ENCODE assay signal across 12 mouse cellular contexts in genomic region chr11:74611437-74611836, GRCm38 (mm10). TPM values are rescaled to one million over a fixed set of nuclear protein-coding genes. Genes with fewer than 3 reads are reported as not detected.
DNase-seq lines count a peak whose midpoint lies in the region; ATAC-seq and TF ChIP-seq lines count a peak whose summit lies in the region.
"Had no signal": no experiment of that assay in that cellular context is flagged by ENCODE, and none has a peak within 500 bp of the region (broad histone marks: within the 10 kb centered on the region; RNA-seq: fewer than 3 reads in every experiment).

No protein-coding gene starts in this region.

- H3K27me3 ChIP-seq in heart, embryonic 12.5 days (replicated peaks), result peaks cover 67% of the 10 kb centered on the region
- H3K27me3 ChIP-seq in heart, adult 2 months (ENCODE audit: control insufficient read depth, insufficient read depth, low read length), result peaks cover 10% of the 10 kb centered on the region
- peaks cover 56% of the 10 kb centered on the region for H3K27me3 ChIP-seq in lung, embryonic 15.5 days
- H3K27me3 ChIP-seq in hindbrain, embryonic 14.5 days (ENCODE audit: control insufficient read depth, insufficient read depth, low read length), result peaks cover 69% of the 10 kb centered on the region
- H3K27me3 ChIP-seq in midbrain, embryonic 13.5 days, result peaks cover 60% of the 10 kb centered on the region

- H3K9ac ChIP-seq in heart, embryonic 12.5 days, result no peak overlapping the region
- no peak overlapping the region for H3K9ac ChIP-seq in heart, adult 2 months (ENCODE audit: low read depth, low read length)
- H3K9ac ChIP-seq in lung, embryonic 15.5 days, result no peak overlapping the region
- no peak overlapping the region for H3K9ac ChIP-seq in hindbrain, embryonic 14.5 days
- H3K9ac ChIP-seq in midbrain, embryonic 13.5 days (replicated peaks), result no peak overlapping the region

- H3K9me3 ChIP-seq in heart, embryonic 12.5 days (replicated peaks), result no peaks in the 10 kb centered on the region
- H3K9me3 ChIP-seq in lung, embryonic 15.5 days, result no peaks in the 10 kb centered on the region
- H3K9me3 ChIP-seq in hindbrain, embryonic 14.5 days (ENCODE audit: control insufficient read depth, low read length), result no peaks in the 10 kb centered on the region
- no peaks in the 10 kb centered on the region for H3K9me3 ChIP-seq in midbrain, embryonic 13.5 days

- no peak for ATAC-seq in heart, embryonic 12.5 days (ENCODE audit: insufficient number of reproducible peaks, low FRiP score)
- ATAC-seq in lung, embryonic 15.5 days (ENCODE audit: borderline replicate concordance, extremely low read depth, low FRiP score, low TSS enrichment), result no peak
- no peak for ATAC-seq in hindbrain, embryonic 14.5 days (ENCODE audit: low FRiP score)
- ATAC-seq in midbrain, embryonic 13.5 days, result no peak
- ATAC-seq: forebrain, embryonic 14.5 days; inflammation-experienced regulatory T-cells, adult 6 months had no signal

- H3K4me3 ChIP-seq in heart, embryonic 12.5 days, result no peak overlapping the region
- no peak overlapping the region for H3K4me3 ChIP-seq in heart, adult 2 months
- no peak overlapping the region for H3K4me3 ChIP-seq in lung, embryonic 15.5 days
- no peak overlapping the region for H3K4me3 ChIP-seq in lung, adult 2 months (replicated peaks; ENCODE audit: extremely low read depth, low read depth, low read length)
- H3K4me3 ChIP-seq in hindbrain, embryonic 14.5 days (replicated peaks; ENCODE audit: low read length), result no peak overlapping the region
- no peak overlapping the region for H3K4me3 ChIP-seq in midbrain, embryonic 13.5 days (replicated peaks)

- no peaks in the 10 kb centered on the region for H3K36me3 ChIP-seq in heart, embryonic 12.5 days
- no peaks in the 10 kb centered on the region for H3K36me3 ChIP-seq in heart, adult 2 months (ENCODE audit: control insufficient read depth, insufficient read depth, low read length)
- H3K36me3 ChIP-seq in lung, embryonic 15.5 days, result no peaks in the 10 kb centered on the region
- H3K36me3 ChIP-seq in hindbrain, embryonic 14.5 days (replicated peaks; ENCODE audit: control insufficient read depth, insufficient read depth), result no peaks in the 10 kb centered on the region
- no peaks in the 10 kb centered on the region for H3K36me3 ChIP-seq in midbrain, embryonic 13.5 days

- no peaks in the 10 kb centered on the region for H3K79me2 ChIP-seq in heart, adult 2 months (replicated peaks; ENCODE audit: control insufficient read depth, insufficient read depth, low read length)

- H3K4me2 ChIP-seq in heart, embryonic 12.5 days, result peak overlapping the region; percentile 88
- peak overlapping the region; percentile 59 for H3K4me2 ChIP-seq in lung, embryonic 15.5 days
- H3K4me2 ChIP-seq in hindbrain, embryonic 14.5 days (replicated peaks), result peak overlapping the region; percentile 95
- peak overlapping the region; percentile 85 for H3K4me2 ChIP-seq in midbrain, embryonic 13.5 days (replicated peaks)

- no peak for TF ChIP-seq EP300 in heart, adult 2 months (IDR thresholded peaks at IDR 0.05; ENCODE audit: insufficient read depth, low read depth, low read length)

- intact Hi-C loops in heart, adult 2 months (cut with DNase I), result no loop called here

- 15% methylated on average over 7 of the region's 7 CpGs for WGBS in heart, embryonic 12.5 days
- WGBS in heart, adult 2 months, result 6% methylated on average over 7 of the region's 7 CpGs
- 11% methylated on average over 7 of the region's 7 CpGs for WGBS in lung, embryonic 15.5 days
- 8% methylated on average over 7 of the region's 7 CpGs for WGBS in lung, adult 2 months
- WGBS in hindbrain, embryonic 14.5 days, result 18% methylated on average over 7 of the region's 7 CpGs
- WGBS in midbrain, embryonic 13.5 days, result 24% methylated on average over 7 of the region's 7 CpGs

- TF ChIP-seq CTCF in heart, adult 2 months (IDR thresholded peaks at IDR 0.05), result no peak
- no peak for TF ChIP-seq CTCF in lung, adult 2 months (IDR thresholded peaks at IDR 0.05; ENCODE audit: insufficient read depth, low read length)

- no peak for TF ChIP-seq POLR2A in heart, adult 2 months (IDR thresholded peaks at IDR 0.05; ENCODE audit: insufficient read depth, low read depth, low read length)
- TF ChIP-seq POLR2A in lung, adult 2 months (IDR thresholded peaks at IDR 0.05; ENCODE audit: borderline replicate concordance, extremely low read depth, low read depth, low read length), result no peak

- H3K27ac ChIP-seq in heart, embryonic 12.5 days (ENCODE audit: poor library complexity, severe bottlenecking), result no peak overlapping the region
- no peak overlapping the region for H3K27ac ChIP-seq in heart, adult 2 months
- H3K27ac ChIP-seq in lung, embryonic 15.5 days, result no peak overlapping the region
- H3K27ac ChIP-seq in hindbrain, embryonic 14.5 days, result no peak overlapping the region
- H3K27ac ChIP-seq in midbrain, embryonic 13.5 days, result no peak overlapping the region

- no peak for DNase-seq in heart, adult 2 months
- no peak for DNase-seq in lung, adult 2 months
- DNase-seq in hindbrain, embryonic 14.5 days (ENCODE audit: low spot score), result no peak
- no peak for DNase-seq in cerebellum, adult 9-11 months
- DNase-seq in kidney, adult 8-10 months, result no peak
- DNase-seq: cerebellum, adult 11 months; lung, postnatal 10 days had no signal

- peaks cover 15% of the 10 kb centered on the region for H3K4me1 ChIP-seq in heart, embryonic 12.5 days (replicated peaks)
- peaks cover 1% of the 10 kb centered on the region; the same call in 1 of the 2 replicates for H3K4me1 ChIP-seq in heart, adult 2 months (ENCODE audit: control insufficient read depth, insufficient read depth, low read length)
- H3K4me1 ChIP-seq in lung, embryonic 15.5 days, result peaks cover 5% of the 10 kb centered on the region; the same call in 1 of the 2 replicates
- no peaks in the 10 kb centered on the region for H3K4me1 ChIP-seq in lung, adult 2 months (ENCODE audit: control insufficient read depth, insufficient read depth, low read length)
- peaks cover 11% of the 10 kb centered on the region; the same call in 1 of the 2 replicates for H3K4me1 ChIP-seq in hindbrain, embryonic 14.5 days (replicated peaks; ENCODE audit: control insufficient read depth, insufficient read depth, low read length)
- peaks cover 9% of the 10 kb centered on the region for H3K4me1 ChIP-seq in midbrain, embryonic 13.5 days (replicated peaks)

RNA-seq across cellular contexts. Expression of gene Rap1gap2, which starts 0.7 kb away (rescaled TPM):
- 9.1 and 9.3 TPM in 2 replicates for polyA plus RNA-seq in heart, embryonic 12.5 days (2016; fragmentation: Nextera tagmentation; extraction: Ambion mirVana)
- 10 to 100 TPM; 82.7 to 88.9 TPM for total RNA-seq in heart, adult 2 months (2021)
- 43.9 and 78.5 TPM in 2 replicates for polyA plus RNA-seq in heart, adult 2 months (2012; rRNA removed)
- 2.1 and 2.4 TPM in 2 replicates for polyA plus RNA-seq in lung, embryonic 15.5 days (2015; fragmentation: Nextera tagmentation; extraction: Ambion mirVana)
- 7.0 and 8.9 TPM in 2 replicates for polyA plus RNA-seq in lung, adult 2 months (2012; rRNA removed)
- 11.2 and 12.0 TPM in 2 replicates for polyA plus RNA-seq in hindbrain, embryonic 14.5 days (2014; fragmentation: Nextera tagmentation; extraction: Ambion mirVana)
- 7.3 and 10.4 TPM in 2 replicates for polyA plus RNA-seq in midbrain, embryonic 13.5 days (2015; fragmentation: Nextera tagmentation; extraction: Ambion mirVana)

RNA-seq across cellular contexts. Expression of gene Ccdc92b, which starts 8.0 kb away (rescaled TPM):
- 3.5 and 4.0 TPM in 2 replicates for polyA plus RNA-seq in heart, embryonic 12.5 days (2016; fragmentation: Nextera tagmentation; extraction: Ambion mirVana)
- under 1 TPM; 0.23 to 0.32 TPM for total RNA-seq in heart, adult 2 months (2021)
- polyA plus RNA-seq in heart, adult 2 months (2012; rRNA removed), result 0.27 and 0.38 TPM in 2 replicates
- polyA plus RNA-seq in lung, embryonic 15.5 days (2015; fragmentation: Nextera tagmentation; extraction: Ambion mirVana), result 0.30 and 0.35 TPM in 2 replicates
- polyA plus RNA-seq in lung, adult 2 months (2012; rRNA removed), result 0.51 TPM in 2 replicates
- polyA plus RNA-seq in hindbrain, embryonic 14.5 days (2014; fragmentation: Nextera tagmentation; extraction: Ambion mirVana), result 3.5 and 5.0 TPM in 2 replicates
- 1.7 and 1.8 TPM in 2 replicates for polyA plus RNA-seq in midbrain, embryonic 13.5 days (2015; fragmentation: Nextera tagmentation; extraction: Ambion mirVana)
- polyA plus RNA-seq: inflammation-experienced regulatory T-cells, adult 6 months had no signal

RNA-seq across cellular contexts. Expression of gene Cluh, which starts 37.9 kb away (rescaled TPM):
- polyA plus RNA-seq in heart, embryonic 12.5 days (2016; fragmentation: Nextera tagmentation; extraction: Ambion mirVana), result 70.0 and 71.3 TPM in 2 replicates
- 100 to 1,000 TPM; 200 to 222 TPM for total RNA-seq in heart, adult 2 months (2021)
- 133 and 177 TPM in 2 replicates for polyA plus RNA-seq in heart, adult 2 months (2012; rRNA removed)
- 18.6 and 21.0 TPM in 2 replicates for polyA plus RNA-seq in lung, embryonic 15.5 days (2015; fragmentation: Nextera tagmentation; extraction: Ambion mirVana)
- 28.9 and 36.2 TPM in 2 replicates for polyA plus RNA-seq in lung, adult 2 months (2012; rRNA removed)
- 18.4 and 19.0 TPM in 2 replicates for polyA plus RNA-seq in hindbrain, embryonic 14.5 days (2014; fragmentation: Nextera tagmentation; extraction: Ambion mirVana)
- polyA plus RNA-seq in midbrain, embryonic 13.5 days (2015; fragmentation: Nextera tagmentation; extraction: Ambion mirVana), result 12.7 and 14.2 TPM in 2 replicates
